Mouse (Mus musculus): Measurements from ENCODE around the gene Plaa.
A peak's percentile ranks its signal among the peaks of the same experiment; 100 is the strongest.
"Not testable (repeated sequence)": the region's sequence is repeated elsewhere in the genome, so short reads cannot be mapped to it uniquely, and the experiment has no call there.

Gene Plaa

DNA sequence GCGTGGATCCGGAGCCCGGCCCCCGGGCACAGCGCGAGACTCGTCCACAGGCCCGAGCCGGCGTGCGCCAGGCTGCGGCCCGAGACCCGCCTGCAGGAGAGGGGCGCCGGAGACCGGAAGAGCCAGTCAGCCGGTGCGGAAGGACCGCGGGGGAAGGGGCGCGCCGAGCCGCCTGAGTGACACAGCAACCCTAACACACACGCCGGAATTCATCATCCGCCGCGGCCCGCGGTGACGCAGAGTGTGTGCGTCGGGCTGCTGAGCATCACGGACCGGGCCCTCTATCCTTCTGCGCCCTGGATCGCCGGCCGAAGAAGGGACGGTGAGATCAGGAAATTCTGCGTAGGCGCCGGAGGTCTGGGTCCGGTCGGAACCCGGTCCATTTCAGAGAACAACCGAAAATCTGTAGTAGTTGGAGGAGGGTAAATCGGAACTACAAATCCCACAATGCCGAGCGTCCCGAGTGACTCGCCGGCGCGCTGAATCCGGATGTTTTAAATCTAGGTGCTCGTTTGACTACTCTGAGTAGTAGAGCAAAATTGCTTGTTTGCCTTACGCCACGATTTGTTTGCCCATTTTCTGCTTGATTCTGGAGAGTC is at the start of gene Plaa:
Gene Plaa (minus strand): TSS at position 214 of the 599 bp plus-strand sequence.
- peak; percentile 91 for DNase-seq (ENCODE audit: low spot score)

DNA sequence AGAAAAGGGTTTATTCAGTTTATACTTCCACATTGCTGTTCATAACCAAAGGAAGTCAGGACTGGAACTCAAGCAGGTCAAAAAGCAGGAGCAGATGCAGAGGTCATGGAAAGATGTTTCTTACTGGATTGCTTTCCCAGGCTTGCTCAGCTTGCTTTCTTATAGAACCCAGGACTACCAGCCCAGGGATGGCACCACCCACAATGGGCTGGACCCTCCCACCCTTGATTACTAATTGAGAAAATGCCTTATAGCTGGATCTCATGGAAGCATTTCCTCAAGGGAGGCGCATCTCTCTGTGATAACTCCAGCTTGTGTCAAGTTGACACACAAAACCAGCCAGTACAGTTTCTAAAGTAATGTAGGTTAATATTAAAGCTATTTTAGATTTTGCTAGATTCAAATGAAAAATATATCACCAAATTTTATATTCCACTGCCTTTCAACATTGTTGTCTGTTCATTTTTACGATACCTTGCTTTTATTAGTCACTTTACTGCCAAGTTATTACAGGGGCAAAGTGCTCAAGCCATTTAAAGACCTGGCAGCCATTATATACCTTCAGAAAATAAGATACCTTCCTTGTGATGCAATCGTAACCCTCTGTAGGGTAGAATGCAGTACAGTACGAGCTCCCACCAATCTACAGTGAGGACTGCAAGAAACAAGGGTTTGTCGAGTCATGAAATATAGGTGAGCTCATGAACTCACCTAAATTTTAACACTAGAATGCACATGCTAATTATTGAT is 47.6 kb upstream of the Plaa start:
- DNase-seq (ENCODE audit: low spot score) = not testable (repeated sequence)

DNA sequence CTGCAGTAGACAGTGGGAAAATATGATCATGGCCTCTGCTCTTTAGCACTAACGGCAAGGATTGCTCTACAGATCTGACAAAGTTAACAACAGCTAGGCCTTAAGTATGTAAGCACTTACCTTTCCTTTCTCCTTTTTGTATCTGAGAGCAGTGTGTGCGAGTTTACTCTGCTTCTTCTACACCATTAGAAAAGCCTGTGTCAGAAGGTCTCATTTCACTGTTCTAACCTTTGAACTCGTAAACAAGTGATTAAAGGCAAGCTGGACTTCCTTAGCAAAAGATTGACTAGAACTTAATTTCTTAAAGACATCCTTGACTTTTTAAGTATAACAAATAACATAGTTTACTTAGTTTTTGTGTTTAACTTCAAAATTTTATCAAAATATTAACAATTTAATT is 46.9 kb upstream of the Plaa start, which contains the start of gene Lrrc19:
Gene Lrrc19 (minus strand): TSS at position 225 of the 400 bp plus-strand sequence.
- no peak for DNase-seq (ENCODE audit: low spot score)

DNA sequence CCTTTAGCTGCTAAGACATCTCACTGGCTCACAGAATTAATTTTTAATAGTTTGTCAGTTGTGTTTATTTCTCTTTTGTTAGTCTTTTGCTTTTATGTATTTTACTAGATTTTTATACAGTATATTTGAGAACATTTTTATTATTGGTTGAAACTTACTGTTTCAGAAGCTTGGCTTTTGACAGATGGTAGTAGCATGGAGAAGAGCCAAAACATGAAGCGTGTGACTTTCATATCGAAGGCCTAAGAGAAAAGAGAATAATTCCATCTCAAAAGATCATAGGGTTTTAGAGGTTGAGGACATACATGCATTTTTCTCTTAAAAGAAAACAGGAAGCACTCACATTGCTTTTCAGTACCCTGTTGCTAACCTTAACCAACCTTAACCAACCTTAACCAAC is 40.1 kb upstream of the Plaa start:
- no peak for DNase-seq (ENCODE audit: low spot score)

DNA sequence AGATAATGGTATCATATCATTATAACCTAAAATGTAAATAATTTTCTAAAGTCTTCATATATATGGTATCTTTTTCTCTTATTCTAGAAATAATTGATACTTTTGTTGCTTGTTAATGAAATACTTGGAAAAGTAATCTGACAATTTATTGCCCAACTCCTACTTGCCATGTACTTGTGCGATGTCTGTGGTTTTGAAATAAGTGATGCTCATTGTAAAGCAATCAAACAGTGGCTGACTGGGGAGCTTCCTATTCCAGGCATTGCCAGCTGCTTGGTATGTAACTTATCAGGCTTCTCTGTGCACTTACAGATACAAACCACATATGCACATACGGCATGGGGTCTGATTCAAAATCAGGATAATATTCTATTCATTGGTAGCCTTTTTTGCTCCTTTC is 17.0 kb upstream of the Plaa start:
- no peak for DNase-seq (ENCODE audit: low spot score)

DNA sequence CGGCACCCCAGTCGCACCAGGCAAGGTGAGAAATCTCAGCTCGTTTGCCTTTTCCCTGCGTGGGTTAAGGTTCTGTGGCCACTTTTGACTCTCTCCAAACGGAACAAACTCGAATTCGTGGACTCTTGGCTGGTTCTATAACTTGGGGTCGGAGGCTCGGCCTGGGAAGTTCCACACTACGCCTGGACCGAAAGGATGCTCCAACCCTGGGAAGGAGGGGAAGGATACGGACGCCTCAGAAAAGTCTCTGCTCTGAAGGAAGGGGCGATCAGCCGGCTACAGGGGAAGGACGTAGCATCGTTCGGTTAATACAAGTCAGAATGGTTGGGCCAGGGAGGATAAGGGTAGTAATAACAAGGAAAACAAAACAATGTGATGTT is 11.6 kb upstream of the Plaa start:
- DNase-seq (ENCODE audit: low spot score) = peak; percentile 7

DNA sequence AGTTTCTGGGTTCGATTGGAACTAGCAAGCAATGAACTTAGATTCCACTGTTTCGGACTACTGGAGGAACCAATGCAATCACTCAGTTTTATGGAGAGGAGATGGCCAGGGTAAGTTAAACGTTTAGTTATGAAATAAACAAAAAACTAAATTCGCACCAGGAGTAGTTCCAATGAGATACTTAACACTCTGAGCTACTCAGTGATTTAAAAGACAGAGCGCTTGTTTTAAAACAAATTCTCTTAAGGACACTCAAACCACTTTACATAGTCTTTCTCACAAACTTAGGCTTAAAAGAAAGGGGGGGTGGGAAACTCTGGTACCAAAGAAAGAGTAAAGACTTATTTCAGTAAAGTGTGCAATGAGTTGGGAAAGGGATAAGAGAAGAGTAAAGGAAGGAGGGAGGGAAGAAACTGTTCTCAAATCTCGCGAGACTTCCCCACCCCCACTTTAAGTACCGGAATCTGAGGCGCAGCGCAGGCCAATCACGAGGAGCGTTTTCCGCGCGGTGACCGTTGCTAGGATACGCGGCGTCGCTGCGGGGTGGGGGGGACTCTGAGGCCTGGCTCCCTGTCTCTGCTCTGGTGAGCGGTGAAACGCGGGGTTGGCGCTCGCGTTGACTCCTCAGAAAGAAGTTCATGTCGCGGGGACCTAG is 11.1 kb upstream of the Plaa start, which contains the start of gene Ift74:
Gene Ift74 (plus strand): TSS at position 520 of the 655 bp plus-strand sequence.
- peak; percentile 96 for DNase-seq (ENCODE audit: low spot score)

DNA sequence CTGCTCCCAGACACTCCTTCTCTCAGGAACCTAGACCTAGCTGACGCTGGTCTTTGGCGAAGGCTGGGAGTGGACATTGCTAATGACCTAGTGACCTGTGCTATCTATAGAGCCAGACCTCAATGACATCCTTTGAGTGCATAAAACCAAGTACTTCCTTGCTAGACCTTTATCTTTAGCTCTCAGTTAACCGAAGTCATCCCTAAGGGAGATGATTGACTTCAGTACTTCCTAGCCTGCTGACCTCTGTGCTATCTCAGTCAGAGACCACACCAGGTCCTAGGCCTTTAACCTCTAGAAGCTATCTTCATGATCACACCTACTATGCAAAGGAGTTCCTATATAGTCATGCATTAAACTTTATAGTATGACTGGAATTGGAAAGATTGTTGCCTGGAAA is 7.3 kb upstream of the Plaa start:
- DNase-seq (ENCODE audit: low spot score) = no peak

DNA sequence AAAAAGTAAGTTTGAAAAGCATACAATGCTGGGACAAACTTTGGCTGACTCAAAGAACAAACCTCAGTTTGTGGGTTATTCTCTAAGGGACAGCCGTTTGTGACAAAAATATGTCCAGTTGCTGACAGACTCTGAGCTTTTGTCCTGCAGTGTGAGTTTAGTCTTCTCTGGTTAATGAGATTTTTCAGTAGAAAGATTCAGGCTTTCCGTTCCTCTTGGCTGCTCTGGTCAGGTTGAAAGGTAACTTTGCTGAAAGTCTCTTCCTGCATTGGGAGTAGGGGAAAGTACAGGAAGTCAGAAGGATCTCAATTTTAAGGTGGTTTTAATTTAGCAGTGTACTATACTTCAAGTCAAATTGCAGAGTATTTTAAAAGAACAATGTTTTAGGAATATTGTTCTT is 2.5 kb upstream of the Plaa start:
- no peak for DNase-seq (ENCODE audit: low spot score)

DNA sequence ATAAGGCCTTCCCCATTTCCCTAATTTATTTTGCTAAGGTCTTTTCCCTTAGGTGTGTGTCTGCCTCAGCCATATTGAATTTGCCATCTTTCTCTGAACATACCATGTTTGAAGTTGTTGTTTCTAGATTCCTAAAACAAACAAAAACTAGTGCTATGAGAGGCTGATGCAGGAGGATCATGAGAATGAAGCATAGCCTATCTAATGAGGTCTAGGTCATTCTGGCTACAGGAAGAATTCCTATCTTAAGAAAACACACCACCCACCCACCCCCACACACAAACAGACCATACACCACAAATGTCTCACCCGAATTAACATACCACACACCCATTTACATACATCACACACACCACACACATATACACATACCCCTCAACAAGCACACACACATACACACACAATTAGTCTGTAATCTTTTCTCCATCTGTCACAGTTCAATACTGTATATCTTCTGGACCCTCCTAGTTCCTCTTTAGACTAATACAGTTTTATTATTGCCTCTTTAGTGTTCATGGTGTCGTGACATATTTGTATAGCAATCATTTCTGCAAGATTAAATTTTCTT is 1.5 kb upstream of the Plaa start:
- DNase-seq (ENCODE audit: low spot score) = no peak

DNA sequence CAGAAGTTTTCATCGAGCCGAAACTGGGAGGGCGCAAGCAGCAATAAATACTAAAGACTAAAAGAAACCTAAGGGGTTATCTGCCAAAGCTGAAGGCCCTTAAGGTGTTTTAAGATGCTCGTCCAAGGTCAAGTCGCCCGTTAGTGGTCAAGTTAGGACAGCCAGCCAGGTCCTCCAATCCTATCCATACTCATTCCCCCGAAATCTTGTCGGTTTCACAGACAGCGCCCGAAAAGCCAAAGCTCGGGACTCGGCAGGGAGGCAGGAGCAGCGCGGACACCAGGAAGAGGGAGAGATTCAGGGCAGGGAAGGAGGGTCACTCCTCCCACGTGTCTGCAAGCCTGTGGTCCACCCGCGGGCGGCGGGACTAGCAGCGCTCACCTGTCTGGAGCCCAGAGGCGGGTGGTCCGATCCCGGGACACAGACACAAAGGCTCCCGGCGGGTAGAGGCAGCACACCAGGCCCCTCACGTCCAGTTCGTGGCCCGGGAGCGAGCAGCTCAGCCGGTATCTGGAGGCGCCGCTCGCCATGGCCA is 481 bp downstream of the Plaa start:
- DNase-seq (ENCODE audit: low spot score) = no peak

DNA sequence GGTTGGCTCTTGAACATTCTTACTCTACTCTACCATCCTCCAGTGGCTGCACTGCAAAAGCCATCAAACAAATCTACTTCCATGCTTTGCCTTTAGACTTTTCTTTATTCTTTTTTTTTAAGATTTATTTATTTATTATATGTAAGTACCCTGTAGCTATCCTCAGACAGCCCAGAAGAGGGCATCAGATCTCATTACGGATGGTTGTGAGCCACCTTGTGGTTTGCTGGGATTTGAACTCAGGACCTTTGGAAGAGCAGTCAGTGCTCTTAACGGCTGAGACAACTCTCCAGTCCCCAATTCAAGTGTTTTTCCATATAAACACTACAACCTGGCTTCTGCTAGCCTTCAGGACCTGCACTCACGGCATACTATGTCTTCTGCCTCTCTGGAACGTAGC is 1.6 kb downstream of the Plaa start:
- no peak for DNase-seq (ENCODE audit: low spot score)

DNA sequence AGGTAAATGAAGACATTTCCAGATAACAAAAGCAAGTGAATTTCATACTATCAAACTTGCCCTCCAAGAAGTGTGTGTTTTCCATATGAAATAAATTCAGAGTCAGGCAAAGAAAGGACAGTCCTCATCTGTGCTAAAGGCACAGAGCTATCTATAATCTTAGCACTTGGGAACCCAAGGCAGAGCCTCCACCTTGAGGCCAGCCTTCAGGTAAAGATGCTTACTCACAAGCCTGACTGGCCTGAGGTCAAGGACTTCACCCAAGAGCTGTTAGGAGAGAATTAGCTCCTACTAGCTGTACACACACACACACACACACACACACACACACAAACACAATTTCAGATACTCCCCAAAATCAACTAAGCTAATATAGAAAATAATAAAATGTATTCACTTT is 10.3 kb downstream of the Plaa start:
- DNase-seq (ENCODE audit: low spot score) = no peak

DNA sequence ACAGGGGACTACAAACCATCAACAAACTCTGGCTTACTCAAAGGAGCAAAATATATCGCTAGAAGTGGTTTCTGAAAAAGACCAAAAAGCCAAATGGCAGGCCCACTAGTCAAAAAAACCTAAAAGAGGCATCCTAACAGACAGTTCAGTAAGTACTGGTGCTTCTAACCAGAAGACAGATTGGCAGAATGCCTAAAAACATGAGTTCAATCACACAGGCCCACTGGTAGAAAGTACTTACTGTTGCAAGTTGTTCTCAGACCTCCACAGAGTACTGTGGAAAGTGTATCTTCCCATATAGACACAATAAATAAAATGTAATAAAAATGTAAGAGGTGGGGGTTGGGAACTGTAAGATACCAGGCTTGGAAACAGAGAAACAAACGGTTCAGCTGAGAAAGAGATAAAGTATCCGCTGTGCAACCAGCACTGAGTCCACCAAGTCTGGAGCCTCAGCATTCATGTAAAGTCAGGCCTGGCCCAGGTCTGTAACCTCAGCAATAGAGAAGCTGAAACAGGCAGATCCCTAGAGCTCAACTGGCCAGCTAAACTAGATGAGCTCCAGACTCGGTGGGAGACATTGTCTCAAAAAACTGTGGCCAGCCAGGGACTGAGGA is 11.2 kb downstream of the Plaa start:
- no peak for DNase-seq (ENCODE audit: low spot score)

DNA sequence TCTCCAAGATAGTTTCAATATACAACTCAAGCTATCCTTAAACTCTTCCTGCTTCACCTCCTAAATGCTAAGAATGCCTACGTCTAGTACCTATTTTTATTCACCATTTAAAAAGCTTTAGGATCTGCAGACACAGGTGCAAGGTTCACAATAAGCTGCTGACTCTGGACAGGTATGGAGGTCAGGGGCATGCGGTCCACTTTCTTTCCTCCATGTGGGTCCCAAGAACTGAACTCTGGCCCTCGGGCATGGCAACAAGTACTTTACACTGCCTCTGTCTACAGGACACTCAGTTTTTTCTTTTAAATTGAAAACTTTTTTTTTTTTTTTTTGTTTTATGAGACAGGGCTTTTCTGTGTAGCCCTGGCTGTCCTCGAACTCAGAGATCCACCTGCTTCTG is 30.4 kb downstream of the Plaa start:
- DNase-seq (ENCODE audit: low spot score) = no peak

DNA sequence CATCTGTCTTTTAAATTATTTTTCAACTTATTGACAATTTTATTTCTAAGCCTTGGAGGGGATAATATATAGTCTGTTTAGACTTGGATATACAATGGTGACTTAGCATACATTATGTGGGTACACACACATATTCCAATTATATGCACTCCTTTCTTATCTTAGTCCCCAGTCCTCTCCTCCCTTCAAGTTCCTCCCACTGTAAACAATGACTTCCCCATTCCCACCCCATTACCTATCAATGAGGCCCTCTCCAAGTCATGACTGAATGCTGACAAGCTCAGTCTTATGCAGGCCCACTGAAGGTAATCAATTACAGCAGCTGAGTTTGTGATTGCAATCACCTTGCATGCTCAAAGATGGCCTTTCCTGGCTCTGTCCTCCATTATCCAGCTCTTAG is 38.7 kb downstream of the Plaa start:
- DNase-seq (ENCODE audit: low spot score) = no peak

DNA sequence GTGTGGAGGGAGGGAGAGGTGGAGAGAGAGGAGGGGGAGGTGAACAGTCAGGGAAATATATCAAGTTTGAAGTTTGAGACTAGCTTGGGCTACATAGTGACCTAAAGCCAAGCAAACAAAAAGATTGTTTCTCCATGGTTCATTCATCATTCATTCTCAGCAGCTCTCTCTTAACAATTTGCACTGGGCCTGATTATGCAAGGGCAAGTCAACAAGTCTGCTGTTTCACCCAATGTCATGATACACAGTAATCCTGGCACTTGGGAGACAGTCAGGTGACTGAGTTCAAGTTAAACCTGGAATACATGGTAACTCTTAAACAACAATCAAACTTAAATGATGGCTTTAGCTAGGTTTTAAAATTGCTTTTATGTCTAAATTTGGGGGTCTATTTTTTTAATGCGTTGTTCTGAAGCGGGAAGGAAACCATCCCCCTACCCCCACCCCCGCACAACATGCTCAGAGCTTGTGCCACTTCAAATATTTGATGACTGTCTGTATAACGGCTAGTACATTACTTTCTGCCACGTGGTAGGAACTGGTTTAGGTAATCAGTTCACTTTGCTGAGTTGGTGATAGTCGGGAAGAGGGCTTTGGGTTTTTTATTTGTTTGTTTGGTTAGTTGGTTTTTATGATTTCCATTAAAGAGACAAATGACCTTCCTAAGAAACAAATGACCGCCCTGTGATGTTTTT is 40.9 kb downstream of the Plaa start:
- no peak for DNase-seq (ENCODE audit: low spot score)

DNA sequence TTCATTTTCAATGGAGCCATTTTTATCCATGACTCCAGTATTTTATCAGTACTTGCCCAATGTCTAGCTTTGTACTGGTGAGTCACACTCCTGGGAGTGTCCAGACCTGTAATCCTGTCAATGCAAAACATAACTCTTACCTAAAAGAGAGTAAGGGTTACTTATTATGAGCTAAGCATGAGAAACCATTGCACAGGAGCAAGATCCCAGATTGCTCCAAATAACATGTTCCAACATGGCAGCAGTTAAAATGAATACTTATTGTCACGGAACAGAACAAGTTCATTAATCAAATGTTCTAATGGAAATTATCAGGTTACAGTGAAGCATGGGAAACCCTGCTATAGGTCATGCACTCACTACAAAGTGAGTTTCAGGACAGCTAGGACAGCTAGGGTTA is 42.7 kb downstream of the Plaa start:
- DNase-seq (ENCODE audit: low spot score) = no peak

DNA sequence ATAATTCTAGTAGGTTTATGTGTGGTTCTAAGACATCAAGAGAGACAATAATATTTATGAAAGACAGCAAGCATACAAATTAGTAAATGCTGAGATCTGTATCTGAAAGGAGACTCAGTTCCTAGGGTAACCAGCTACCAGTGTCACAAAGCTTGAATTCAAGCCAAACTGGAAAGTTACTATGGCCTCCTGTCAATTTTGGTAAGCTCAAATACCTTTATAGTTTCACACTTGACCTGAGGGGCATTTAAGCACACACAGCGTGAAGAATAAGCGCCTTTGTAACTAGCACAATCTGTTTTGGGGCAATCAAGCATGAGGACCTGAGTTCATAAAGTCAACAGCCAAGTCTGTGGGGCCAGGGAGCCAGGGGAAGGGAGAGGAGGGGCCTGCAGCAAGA is 43.8 kb downstream of the Plaa start:
- no peak for DNase-seq (ENCODE audit: low spot score)

DNA sequence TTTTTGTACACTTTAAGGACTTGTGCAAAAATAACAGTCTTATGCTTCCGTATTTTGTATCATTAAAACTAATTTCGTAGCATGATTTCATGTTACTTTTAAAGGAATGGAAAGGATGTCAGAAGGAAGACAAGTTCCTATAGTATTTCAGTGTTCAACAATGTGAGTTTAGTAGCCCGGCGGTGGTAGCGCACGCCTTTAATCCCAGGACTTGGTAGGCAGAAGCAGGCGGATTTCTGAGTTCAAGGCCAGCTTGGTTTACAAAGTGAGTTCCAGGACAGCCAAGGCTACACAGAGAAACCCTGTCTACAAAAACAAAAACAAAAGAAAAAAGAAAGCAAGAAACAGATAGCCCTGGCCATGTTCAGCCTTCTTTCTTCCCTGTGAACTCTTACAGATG is 45.9 kb downstream of the Plaa start:
- DNase-seq (ENCODE audit: low spot score) = no peak

DNA sequence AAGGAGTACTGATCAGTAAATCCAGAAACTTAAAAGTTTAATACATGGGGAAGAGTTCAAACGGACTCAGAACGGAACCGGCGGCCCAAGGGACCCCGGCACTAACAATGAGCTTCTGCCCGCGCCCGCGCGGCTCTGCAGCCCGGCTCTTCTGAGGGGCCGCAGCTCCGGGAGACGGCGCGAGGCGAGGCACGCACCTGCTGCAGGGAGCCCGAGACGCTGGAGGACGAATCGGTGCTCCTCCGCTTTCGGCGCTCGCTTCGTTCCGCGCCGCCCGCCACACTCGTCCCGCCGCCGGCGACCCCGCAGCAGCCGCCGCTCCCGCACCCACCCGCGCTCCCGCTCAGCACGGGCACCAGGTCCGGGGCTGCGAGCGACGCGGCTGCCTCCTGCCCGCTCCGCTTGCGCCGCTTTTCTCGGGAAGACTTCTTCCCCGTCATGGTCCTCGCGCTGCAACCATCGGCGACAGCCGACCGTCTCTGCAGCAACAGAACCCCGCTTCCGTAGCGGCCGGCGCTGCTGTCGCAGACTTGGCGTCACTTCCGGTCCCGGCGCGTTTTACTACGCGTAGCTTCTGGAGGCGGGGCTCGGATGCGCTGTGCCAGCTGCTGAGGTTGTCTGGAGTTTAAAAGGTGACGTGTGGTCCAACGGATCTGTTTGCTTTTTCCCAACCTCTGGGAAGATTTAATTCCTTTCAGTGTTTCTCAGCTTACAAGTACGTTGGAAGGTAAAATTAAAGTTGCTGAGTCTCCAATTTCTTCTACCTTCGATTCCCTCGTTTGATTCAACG is 46.6 kb downstream of the Plaa start, which contains the start of the genes Gm10306 and Caap1:
Gene Gm10306 (plus strand): TSS at position 282 of the 790 bp plus-strand sequence.
Gene Caap1 (minus strand): TSS at position 532 of the 790 bp plus-strand sequence.
- DNase-seq (ENCODE audit: low spot score) = peak; percentile 92
